Mouse (Mus musculus): Measurements from ENCODE around the gene Gm45808.

Gm45808 gene

GRCm38 (mm10) chr7:45447325-45447990 lies 39.2 kb downstream of the Gm45808 start:
- DNase-seq, result peak; percentile 66 to 77

- no peak for DNase-seq
These were observed 40.0 kb downstream of the Gm45808 start for GRCm38 (mm10) chr7:45446589-45446988.

DNA sequence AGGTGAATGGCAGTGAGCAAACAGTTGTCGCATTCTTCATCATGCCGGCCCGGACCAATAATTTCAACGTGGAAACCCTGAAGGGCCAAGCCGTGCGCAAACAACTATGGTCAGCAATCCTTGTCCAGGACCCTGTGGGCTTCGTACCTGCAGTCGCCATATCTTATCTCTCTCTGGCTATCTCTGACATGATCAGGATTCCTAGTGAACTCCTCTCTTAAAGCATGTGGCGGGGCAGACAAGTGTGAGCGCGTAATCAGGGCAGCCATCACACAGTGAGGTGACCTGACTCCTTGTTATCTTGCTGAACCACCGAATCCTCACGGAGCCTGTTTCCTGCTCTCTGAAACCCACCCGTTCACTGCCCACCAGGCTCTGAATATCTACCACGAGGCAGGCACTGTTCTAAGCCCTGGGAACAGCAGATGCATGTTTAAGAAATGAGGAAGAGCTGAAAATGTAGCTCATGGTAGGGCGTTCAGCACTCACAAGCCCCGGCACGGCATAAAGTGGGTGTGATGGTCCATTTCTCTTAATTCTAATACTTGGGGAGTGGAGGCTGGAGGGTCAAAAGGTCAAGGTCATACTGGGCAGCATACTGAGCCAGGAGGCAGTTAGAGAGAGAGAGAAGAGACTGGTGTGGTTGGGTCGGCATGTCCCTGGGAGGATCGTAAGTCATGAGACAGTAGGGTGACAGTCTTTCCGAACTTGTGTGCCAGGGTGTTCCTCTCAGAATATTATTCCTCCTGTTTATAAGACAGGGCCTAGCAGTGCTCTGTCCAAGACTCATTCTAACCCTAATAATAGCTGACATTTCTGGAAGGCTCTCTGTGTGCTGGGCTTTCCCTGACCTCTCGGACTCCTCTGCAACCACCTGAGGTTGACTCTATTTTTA lies 42.8 kb downstream of the Gm45808 start:
- no peak for DNase-seq

- DNase-seq, result peak; percentile 50 to 61
These were observed 48.9 kb downstream of the Gm45808 start, which contains the start of gene Ruvbl2 for GRCm38 (mm10) chr7:45437521-45438276. Gene Ruvbl2 (minus strand): TSS chr7:45438096.

DNA sequence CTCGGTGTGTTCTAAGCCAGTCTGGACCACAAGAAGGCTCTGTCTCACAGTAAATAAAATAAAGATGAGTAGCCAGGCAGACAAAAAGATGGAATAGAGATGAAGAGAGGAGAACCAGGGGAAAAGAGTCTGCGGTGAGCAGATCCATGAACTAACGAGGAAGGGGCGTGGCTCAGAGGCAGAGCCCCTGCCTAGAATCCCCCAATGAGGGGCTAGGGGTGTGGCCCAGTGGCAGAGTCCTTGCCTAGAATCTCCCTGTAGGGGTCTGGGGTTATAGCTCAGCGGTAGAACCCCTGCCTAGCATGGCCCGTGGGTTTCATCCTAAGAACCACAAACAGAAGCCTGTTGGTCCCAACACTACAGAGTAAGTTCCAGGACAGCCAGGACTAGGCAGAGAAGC lies 49.6 kb downstream of the Gm45808 start:
- no peak for DNase-seq

GRCm38 (mm10) chr7:45436444-45436843 lies 50.2 kb downstream of the Gm45808 start:
- no peak for DNase-seq

DNA sequence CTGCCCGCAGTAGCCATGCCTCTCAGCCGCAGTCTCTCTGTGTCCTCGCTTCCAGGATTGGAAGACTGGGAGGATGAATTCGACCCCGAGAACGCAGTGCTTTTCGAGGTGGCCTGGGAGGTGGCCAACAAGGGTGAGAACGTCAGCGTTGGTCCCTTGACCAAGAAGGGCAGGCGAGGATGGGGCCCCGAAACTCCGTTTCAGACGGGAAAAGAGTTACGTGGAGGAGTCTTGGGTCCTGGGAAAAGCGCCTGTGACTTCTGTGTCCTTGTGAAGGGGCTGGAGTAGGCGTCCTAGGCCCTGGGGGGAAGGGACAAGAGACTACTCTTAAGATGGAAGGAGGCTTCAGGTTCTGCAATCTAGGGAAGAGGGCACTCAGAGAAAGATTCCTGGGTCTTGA lies 51.6 kb downstream of the Gm45808 start:
- DNase-seq, result no peak

DNA sequence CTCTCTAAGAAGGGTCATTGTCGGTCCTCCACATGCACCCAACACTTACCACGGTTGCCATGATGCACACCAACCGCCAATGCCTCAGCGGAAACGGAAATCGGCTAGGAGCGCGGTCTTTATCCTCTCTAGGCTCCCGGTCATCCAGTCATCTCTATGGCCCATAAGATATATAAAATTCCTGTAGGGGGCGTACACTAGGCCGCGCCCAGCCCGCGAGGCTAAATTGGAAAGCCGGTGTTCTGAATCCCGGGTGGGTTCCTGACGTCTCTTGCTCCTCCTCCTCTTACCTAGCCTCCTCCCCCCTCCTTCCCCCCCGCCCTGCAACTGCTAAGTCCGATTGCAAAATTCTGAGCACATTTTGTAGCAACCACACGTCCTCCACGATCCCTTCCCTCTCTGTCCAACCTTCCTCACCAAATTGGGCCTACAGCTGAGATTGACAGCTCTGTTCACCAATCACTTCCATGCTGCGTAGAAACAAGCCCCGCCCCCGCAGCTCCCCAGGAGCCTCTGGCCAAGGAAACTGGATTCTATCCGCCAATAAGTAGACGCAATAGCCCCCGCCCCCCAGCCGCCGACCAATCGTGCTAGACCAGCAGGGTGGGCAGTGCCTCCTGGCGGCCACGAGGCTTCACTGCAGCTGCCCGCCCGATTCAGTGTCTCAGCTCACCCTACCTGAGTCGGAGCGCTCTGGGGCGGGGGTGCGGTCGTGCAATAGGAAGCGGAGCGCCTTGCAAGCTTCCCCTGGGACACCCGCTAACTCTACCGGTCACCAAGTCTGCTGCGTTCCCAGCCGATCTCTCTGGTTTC lies 52.2 kb downstream of the Gm45808 start, which contains the start of gene Gys1:
Gene Gys1 (plus strand): TSS at position 642 of the 813 bp plus-strand sequence.
- peak; percentile 100 for DNase-seq

DNA sequence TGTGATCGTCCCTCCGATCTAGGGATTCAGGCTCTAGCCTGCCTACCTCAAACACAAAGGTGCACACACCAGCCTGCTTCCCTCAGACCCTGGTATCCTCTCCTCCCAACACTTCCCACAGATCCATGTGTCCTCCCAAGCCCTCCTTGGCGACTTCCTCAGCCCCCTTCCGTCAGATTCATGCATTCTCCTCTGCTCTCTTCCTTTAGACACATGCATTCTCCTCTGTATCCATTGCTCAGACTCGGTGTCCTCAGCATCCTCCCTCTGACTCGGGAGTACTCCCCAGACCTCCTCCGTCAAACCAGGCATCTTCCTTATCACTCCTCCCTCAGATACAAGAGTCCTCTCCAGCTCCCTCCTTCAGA lies 52.8 kb downstream of the Gm45808 start:
- DNase-seq, result no peak

- no peak for DNase-seq
These were observed 60.1 kb downstream of the Gm45808 start for GRCm38 (mm10) chr7:45426556-45426955.

- DNase-seq, result no peak
These were observed 65.4 kb downstream of the Gm45808 start for GRCm38 (mm10) chr7:45421194-45421593.

- no peak for DNase-seq
These were observed 66.0 kb downstream of the Gm45808 start, which contains the start of gene Lhb for GRCm38 (mm10) chr7:45420615-45420919. Gene Lhb (plus strand): TSS chr7:45420820.

GRCm38 (mm10) chr7:45419859-45420614 lies 66.6 kb downstream of the Gm45808 start:
- DNase-seq, result peak in 1 of 2 experiments; percentile 35

DNA sequence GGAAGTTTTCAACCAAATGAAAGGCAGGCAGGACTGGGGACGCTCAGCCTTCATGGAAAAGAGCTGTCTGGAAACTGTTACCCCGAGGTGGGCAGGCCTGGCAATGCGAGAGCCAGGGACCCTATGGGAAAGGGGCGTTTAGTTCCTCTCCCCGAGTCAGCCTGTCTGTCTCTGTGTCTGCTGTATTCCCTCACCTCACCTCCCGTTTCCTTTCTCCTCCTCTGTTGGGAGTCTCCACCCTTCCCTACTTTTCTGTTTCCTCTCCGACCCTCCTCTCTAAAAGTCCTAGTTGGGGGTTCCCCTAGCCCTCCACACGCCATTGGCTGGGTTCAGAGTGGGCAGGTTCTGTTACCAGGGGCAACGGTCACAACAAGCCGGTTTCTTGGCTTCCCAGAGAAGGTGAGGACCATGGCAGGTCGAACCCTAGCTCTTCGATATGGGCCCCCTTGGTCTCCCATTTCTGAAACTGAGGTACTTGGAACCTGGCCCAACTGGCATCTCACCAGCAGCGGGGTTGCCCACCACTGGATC lies 68.6 kb downstream of the Gm45808 start:
- DNase-seq, result peak; percentile 22 to 25
